Mouse (Mus musculus): Measurements from ENCODE around the gene Slc41a1. TPM values are rescaled to one million over a fixed set of nuclear protein-coding genes. Genes with fewer than 3 reads are reported as not detected.

The Slc41a1 gene
- total RNA-seq, 2 experiments from 2014 or later, result 37.7 to 47.4 TPM

- DNase-seq (ENCODE audit: low spot score), result no peak
These were observed 2.6 kb upstream of the Slc41a1 start for GRCm38 (mm10) chr1:131824528-131825181.

DNA sequence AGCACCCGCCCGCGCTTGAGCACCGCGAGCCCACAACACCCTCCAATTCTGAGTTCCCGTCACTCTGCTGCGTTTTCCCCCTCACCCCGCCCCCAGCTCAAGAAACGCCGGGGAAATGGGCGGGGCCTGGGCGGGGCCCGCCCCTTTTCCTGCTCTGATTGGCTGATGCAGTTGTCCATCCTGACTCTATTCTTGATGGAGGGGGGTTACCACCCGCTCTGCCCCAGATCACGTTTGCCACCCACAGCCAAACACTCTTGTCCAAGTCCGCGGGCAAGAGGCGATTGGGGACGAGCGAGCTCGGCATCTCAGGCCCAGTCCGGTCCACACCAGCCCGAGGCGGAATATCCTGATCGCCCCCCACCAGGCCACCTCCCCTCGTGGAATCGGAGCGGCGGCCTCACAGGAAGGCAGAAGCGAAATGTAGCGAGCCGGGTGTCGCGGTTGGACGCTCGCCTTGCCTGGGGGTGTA lies 530 bp downstream of the Slc41a1 start:
- DNase-seq (ENCODE audit: low spot score), result peak; percentile 93

- peak; percentile 27 for DNase-seq (ENCODE audit: low spot score)
These were observed 1.2 kb downstream of the Slc41a1 start for GRCm38 (mm10) chr1:131828297-131829126.

DNA sequence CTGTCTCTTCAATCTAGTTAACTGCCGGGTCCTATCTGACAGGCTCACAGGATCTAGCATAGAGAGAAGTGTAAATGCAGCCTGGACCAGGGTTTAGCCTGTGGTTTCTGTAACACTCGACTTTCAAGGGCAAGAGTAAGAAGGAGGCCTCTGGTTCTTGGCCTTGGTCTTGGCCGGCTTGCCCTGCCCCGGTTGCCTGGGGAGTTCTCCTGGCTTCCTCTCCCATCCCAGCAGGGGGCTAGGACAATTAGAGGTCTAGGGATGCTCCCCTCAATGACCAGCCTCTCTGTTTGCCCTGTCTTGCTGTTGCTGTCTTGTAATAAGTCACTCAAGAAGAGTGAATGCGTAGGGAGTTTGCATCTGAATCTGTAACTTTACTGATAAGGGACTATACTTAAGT lies 2.0 kb downstream of the Slc41a1 start:
- DNase-seq (ENCODE audit: low spot score), result no peak

- no peak for DNase-seq (ENCODE audit: low spot score)
These were observed 3.3 kb downstream of the Slc41a1 start for GRCm38 (mm10) chr1:131830561-131830960.

- no peak for DNase-seq (ENCODE audit: low spot score)
These were observed 3.8 kb downstream of the Slc41a1 start for GRCm38 (mm10) chr1:131830971-131831641.

DNA sequence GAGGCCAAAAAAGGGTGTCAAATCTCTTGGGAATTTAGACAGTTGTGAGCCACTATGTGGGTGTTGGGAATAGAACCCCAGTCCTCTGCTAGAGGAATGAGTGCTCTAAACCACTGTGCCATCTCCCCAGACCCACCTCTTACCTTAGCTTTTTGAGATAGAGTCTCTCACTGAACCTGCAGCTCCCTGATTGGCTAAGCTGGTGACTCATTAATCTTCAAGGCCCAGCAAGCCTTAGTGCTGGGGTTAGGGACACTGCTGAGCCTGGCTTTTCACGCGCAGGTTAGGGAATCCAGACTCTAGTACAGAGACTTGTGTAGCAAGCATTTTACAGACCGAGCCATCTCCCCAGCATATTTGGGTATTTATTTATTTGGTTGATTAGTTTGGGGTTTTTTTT lies 9.7 kb downstream of the Slc41a1 start:
- no peak for DNase-seq (ENCODE audit: low spot score)

GRCm38 (mm10) chr1:131838542-131838941 lies 11.2 kb downstream of the Slc41a1 start:
- DNase-seq (ENCODE audit: low spot score), result no peak

DNA sequence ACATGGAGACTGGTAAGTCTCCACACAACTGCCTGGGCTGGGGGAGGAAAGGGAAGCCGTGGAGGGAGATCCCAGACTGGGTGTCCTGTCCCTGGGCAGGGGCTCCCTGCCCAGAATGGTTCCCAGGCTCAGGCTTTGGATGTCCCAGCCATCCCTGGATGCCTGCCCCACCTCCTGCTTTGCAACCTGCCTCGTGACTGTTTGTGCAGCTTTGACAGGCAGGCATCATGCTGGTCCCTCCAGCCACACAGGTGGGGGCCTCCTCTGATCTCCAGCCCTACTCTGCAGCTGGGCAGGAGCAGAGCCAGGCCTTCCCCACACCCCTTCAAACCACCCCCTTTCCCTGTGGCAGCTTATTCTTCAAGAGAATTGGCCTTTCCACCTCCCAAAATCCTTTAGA lies 12.0 kb downstream of the Slc41a1 start:
- DNase-seq (ENCODE audit: low spot score), result peak; percentile 40

DNA sequence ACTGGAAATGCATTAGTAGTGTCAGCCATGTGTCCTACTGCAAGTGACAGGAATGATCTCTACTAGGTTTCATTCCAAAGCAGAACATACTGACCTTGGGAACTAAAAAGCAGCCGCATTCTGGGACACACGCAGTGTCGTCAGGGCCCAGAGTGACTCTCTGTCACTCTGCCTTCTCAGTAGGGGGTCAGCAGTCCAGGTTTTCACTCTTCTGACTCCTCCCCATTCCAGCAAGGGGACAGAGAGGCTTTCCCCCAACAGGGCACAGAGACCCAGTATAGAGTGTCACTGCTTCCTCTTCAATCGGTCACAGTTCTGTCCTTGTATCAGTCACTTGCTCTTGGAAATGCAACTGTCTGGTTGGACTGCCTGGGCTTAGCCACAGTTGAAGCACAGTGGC lies 14.9 kb downstream of the Slc41a1 start:
- no peak for DNase-seq (ENCODE audit: low spot score)

GRCm38 (mm10) chr1:131843758-131844157 lies 16.5 kb downstream of the Slc41a1 start:
- DNase-seq (ENCODE audit: low spot score), result no peak

DNA sequence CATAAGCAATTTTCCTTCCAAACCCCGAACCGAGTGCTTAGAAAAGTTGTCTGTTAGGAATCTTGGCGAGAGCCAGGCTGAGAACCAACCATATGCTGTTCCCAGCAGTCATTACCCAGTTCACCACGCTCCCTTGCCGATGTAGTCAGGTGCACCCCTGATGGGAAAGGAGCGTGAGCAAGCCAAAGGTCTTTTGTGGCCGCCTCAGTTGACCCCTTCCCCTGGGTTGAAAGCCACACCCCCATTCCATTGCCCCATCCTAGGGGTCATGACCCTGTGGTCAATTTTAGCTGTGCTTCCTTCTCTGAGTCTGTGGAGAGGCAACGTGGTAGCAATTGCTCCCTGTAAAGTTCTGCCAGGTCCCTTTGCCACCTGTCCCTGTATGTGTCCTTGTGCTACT lies 17.6 kb downstream of the Slc41a1 start:
- no peak for DNase-seq (ENCODE audit: low spot score)

DNA sequence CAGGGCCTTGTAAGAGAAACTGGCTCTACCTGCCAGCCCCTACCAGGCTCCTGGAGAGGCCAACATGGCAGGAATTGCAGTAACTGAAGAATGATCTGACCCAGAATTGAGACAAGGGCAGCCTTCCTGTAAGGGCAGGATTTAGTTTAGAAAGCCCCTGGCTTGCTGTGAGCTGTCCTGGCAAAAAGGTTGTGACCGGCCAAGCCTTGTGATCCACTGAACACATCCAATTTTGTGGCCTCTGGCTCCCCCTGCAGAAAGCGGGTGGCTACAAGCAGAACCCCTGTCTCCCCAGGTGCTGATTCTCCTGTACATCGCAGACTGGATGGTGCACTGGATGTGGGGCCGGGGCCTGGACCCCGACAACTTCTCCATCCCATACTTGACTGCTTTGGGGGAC lies 19.0 kb downstream of the Slc41a1 start:
- peak; percentile 79 for DNase-seq (ENCODE audit: low spot score)

DNA sequence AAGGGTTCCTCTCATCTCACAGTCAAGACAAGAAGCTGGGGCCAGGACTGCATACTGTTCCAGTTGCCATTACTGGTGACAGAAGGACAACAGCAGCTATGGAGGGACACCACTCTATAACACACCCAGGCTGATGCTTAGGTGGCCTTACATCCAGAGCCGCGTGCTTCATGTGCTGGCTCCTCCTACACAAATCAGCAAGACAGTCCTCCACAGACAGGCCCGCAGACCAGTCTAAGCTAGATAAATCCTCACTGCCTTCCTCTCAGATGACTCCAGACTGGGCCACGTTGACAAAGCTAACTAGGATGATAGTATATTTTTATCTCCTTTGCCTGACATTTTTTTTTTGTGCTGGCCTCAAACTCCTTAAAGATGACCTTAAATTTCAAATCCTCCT lies 34.5 kb downstream of the Slc41a1 start:
- DNase-seq (ENCODE audit: low spot score), result no peak

GRCm38 (mm10) chr1:131865596-131865995 lies 38.3 kb downstream of the Slc41a1 start:
- no peak for DNase-seq (ENCODE audit: low spot score)

- no peak for DNase-seq (ENCODE audit: low spot score)
These were observed 39.2 kb downstream of the Slc41a1 start for GRCm38 (mm10) chr1:131866304-131866999.

GRCm38 (mm10) chr1:131867093-131867945 lies 40.0 kb downstream of the Slc41a1 start, which contains the start of gene Rab29:
TSS of gene Rab29 (plus strand) at chr1:131867224.
- DNase-seq (ENCODE audit: low spot score), result peak; percentile 96

- DNase-seq (ENCODE audit: low spot score), result peak; percentile 7
These were observed 40.6 kb downstream of the Slc41a1 start for GRCm38 (mm10) chr1:131867946-131868290.

- no peak for DNase-seq (ENCODE audit: low spot score)
These were observed 42.3 kb downstream of the Slc41a1 start for GRCm38 (mm10) chr1:131869561-131869960.

GRCm38 (mm10) chr1:131872856-131873255 lies 45.6 kb downstream of the Slc41a1 start:
- no peak for DNase-seq (ENCODE audit: low spot score)

- DNase-seq (ENCODE audit: low spot score), result no peak
These were observed 52.5 kb downstream of the Slc41a1 start for GRCm38 (mm10) chr1:131879816-131880215.
